Mouse (Mus musculus): ENCODE data around the gene Fdxr. TPM values are rescaled to one million over a fixed set of nuclear protein-coding genes. Genes with fewer than 3 reads are reported as not detected.

Gene Fdxr
- 8.5 and 10.7 TPM in 2 replicates for polyA plus RNA-seq (2021; fragmentation: Nextera tagmentation)
- long read RNA-seq, experiment 1, transcript Fdxr-201 (12 exons, 1,948 nt), result major isoform, 11 of 22 reads
- long read RNA-seq, experiment 1, partial matches to known transcripts, result 1 of 22 reads
- long read RNA-seq, experiment 1, other reads (novel, unspliced or antisense), result 10 of 22 reads
- long read RNA-seq, experiment 2, transcript Fdxr-201 (12 exons, 1,948 nt), result major isoform, 32 of 60 reads
- long read RNA-seq, experiment 2, partial matches to known transcripts, result 2 of 60 reads
- long read RNA-seq, experiment 2, other reads (novel, unspliced or antisense), result 26 of 60 reads

DNA sequence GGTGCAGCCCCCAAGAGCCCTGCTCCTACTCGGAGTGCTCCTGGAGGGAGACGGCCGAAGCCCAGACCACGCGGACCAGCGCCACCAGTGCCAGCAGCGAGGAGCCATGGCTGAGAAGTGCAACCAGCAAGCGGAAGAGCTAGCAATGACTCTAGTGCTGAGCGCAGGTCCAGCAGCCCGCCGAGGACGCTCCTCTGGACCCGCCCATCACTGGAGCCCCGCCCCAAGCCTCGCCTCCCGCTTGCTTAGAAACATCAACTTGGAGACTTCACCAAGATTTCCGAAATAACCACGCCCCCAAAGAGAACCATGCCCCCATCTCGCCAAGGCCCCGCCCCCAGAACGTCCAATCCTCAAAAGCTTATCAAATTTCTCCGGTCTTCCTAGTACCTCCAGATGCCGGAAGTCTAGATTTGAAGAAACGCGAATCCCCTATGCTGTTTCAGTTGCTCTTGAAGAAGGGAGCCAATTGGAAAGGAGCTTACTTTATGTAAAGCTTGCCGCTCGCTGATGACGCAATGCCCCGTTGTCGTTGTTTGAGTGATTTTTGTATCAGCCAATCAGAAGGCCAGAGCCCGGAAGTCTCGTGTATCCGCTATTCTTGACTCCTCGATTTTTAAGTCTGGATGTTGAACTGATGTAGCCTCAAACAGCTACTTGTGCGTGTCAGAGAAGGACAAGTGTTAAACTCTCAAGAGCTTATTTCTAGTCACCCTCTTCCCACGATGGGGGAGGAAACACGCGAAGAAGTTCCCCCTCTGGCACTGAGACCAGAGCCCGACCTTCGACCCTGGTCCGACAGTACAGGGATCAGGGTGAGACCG lies at the start of gene Fdxr:
Fdxr (minus strand) TSS at position 271 of the 824 bp plus-strand sequence.

DNA sequence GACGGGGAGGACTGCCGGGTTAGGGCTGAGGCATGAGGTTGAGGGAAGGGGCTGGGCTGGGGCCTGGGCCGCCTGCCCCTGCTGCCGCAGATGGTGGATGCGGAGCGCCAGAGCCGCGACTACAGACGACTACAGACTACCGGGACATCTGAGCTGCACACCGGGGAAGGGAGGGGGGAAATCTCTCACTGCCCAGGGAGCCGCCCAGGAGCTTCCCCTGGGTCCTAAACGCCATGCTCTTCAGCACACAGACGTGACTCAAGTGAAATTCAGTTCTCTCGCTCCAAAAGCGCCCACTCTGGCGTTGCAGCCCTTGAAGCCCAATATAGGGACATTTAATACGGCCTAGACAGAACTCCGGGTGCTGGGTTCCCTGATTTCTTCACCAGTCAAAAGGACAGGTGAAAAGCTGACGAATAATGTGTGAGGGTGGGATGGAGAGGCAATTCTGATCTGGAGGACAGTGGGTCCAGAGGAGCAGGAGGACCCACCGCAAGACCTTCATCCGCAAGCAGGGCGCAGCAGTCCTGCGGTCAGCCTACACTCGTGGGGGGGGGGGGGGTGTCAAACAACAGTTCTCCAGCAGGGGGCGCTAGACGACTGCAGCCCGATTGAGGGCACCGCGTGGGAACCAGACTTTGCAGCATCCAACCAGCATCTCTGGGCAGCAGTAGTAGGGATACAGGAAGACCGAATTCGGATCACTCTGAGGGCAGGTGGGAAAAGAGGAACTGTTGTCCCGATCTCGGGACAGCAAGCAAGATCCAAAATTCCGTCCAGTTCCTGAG lies 45.2 kb upstream of the Fdxr start, which contains the start of gene Ush1g:
Ush1g (minus strand) TSS at position 136 of the 788 bp plus-strand sequence.

DNA sequence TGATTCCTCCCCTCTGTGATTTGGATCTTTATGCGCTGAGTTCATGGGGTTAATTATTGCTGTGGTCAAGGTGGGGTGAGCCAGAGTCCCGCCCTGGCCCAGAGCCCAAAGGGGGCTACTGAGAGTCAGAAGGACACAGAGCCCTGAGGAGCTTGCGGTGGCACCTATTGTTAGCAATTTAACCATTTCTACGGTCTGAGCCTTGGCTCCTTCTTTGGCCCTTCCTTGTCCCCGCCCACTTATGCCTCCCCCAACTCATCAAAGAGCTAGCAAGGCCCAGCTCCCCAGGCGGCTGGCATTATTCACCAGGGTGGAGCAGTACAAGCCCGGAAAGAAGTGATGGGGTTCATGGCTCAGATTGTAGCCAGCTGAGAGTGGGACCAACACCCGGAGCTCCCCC lies 30.0 kb upstream of the Fdxr start, which contains the start of gene Otop2:
Otop2 (plus strand) TSS at position 301 of the 400 bp plus-strand sequence.

DNA sequence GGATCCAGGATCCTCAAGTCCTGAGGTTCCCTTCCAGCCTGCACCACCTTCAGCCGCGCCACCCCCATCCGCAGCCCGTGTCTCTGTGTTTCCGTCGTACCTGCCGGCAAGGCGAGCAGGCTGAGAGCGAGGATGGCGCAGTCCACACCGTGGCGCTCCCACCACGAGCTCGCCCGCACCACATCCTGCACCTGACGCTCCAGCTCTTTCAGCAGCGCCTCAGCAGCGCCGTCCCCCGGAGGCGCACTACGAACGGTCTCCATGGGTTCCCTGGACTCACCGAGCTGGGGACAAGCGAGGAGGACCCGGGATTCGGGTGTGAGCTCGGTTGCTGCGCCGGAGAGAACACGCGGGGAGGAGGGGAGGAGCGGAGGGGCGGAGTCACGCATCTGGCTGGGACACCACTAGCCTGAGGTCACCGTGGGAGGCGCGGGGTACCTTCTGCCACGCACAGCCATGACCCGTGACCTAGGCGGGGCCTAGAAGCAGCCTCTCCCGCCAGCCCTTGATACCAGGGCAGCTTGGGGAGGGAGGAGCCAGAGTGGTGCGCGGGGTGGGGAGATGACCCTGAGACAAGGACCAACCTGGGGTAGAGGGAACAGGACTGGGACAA lies 20.5 kb upstream of the Fdxr start, which contains the start of gene Fads6:
Fads6 (minus strand) TSS at position 450 of the 613 bp plus-strand sequence.

DNA sequence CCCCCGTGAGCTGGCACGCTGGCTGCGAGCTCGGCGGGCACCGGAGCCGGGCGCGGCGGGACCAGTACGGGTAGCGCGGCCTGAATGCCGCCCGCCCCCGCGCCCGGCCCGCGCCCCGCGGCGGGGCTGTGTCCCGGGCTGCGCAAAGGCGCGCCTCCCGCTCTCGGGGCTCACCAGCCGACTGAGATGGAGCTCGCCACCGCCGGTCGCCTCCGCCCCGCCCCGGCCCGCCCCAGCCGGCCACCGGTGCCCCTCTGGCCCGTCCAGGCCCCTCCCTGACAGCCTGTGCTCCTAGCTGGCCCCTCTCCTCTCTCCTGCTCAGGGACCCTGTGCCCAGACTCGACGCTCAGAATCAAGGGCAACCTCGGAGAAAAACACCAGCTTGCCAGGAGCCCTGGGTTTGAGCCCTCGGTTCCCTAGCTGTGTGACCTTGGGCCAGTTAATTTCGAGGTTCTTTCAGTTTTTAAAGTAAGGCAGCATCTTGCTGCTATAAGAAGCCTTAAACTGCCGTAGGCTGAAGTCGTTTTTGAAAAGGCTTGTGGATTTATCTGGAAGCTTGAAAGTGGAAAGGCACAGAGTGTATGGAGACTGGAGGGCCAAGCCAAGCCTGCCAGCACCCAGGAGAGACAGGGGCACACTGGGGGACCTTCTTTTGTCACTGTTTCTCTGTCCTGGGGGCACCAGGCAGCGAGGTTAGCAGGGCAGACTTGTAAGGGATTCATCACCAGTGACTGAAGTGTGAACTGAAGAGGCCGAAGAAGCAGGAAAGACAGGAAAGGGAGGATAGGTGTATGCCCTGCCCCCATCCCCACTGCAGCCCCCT lies 9.6 kb downstream of the Fdxr start, which contains the start of gene Grin2c:
Grin2c (minus strand) TSS at position 183 of the 823 bp plus-strand sequence.

Small RNA genes lying within 50 kb of the gene (microRNA-seq; reads per million reads assigned to microRNA genes)
- gene Gm25837, result not detected

Other genes with a start within 250 kb of the Fdxr start
- gene Cd300ld5, start 239.3 kb downstream of the Fdxr start, polyA plus RNA-seq (2021; fragmentation: Nextera tagmentation), result 0.44 and 0.52 TPM in 2 replicates
- gene Cd300ld3, start 228.6 kb downstream of the Fdxr start, polyA plus RNA-seq (2021; fragmentation: Nextera tagmentation), result 0.87 and 1.1 TPM in 2 replicates
- 0.06 TPM in 1 of 2 replicates, not detected in the other for gene Cd300e, start 214.9 kb downstream of the Fdxr start, polyA plus RNA-seq (2021; fragmentation: Nextera tagmentation)
- 1.3 and 1.6 TPM in 2 replicates for gene Rab37, start 185.6 kb downstream of the Fdxr start, polyA plus RNA-seq (2021; fragmentation: Nextera tagmentation)
- 0.11 TPM in 1 of 2 replicates, not detected in the other for gene Cd300lf, start 143.1 kb downstream of the Fdxr start, polyA plus RNA-seq (2021; fragmentation: Nextera tagmentation)
- gene Slc9a3r1, start 113.7 kb downstream of the Fdxr start, polyA plus RNA-seq (2021; fragmentation: Nextera tagmentation), result 23.9 and 27.7 TPM in 2 replicates
- gene Tmem104, start 89.6 kb downstream of the Fdxr start, polyA plus RNA-seq (2021; fragmentation: Nextera tagmentation), result 23.0 and 28.3 TPM in 2 replicates
- 40.7 and 42.7 TPM in 2 replicates for gene Nat9, start 89.2 kb downstream of the Fdxr start, polyA plus RNA-seq (2021; fragmentation: Nextera tagmentation)
- 3.3 and 5.2 TPM in 2 replicates for gene Grin2c, start 9.8 kb downstream of the Fdxr start, polyA plus RNA-seq (2021; fragmentation: Nextera tagmentation)
- 1.7 and 1.9 TPM in 2 replicates for gene Fads6, start 20.6 kb upstream of the Fdxr start, polyA plus RNA-seq (2021; fragmentation: Nextera tagmentation)
- 0.29 and 0.97 TPM in 2 replicates for gene Otop2, start 30.1 kb upstream of the Fdxr start, polyA plus RNA-seq (2021; fragmentation: Nextera tagmentation)
- gene Ush1g, start 45.0 kb upstream of the Fdxr start, polyA plus RNA-seq (2021; fragmentation: Nextera tagmentation), result 0.41 and 0.46 TPM in 2 replicates
- 0.08 and 0.11 TPM in 2 replicates for gene Otop3, start 57.7 kb upstream of the Fdxr start, polyA plus RNA-seq (2021; fragmentation: Nextera tagmentation)
- 61.2 and 65.4 TPM in 2 replicates for gene Hid1, start 90.7 kb upstream of the Fdxr start, polyA plus RNA-seq (2021; fragmentation: Nextera tagmentation)
- 5.2 and 6.9 TPM in 2 replicates for gene Cdr2l, start 104.9 kb upstream of the Fdxr start, polyA plus RNA-seq (2021; fragmentation: Nextera tagmentation)
- 225 and 242 TPM in 2 replicates for gene Mrpl58, start 126.7 kb upstream of the Fdxr start, polyA plus RNA-seq (2021; fragmentation: Nextera tagmentation)
- gene Atp5h, start 142.9 kb upstream of the Fdxr start, polyA plus RNA-seq (2021; fragmentation: Nextera tagmentation), result 1,701 and 1,807 TPM in 2 replicates
- 8.3 and 8.7 TPM in 2 replicates for gene Kctd2, start 143.1 kb upstream of the Fdxr start, polyA plus RNA-seq (2021; fragmentation: Nextera tagmentation)
- gene Trim80, start 163.5 kb upstream of the Fdxr start, polyA plus RNA-seq (2021; fragmentation: Nextera tagmentation), result not detected in 2 replicates
- gene Slc16a5, start 185.4 kb upstream of the Fdxr start, polyA plus RNA-seq (2021; fragmentation: Nextera tagmentation), result 0.09 and 0.11 TPM in 2 replicates
- gene Armc7, start 198.6 kb upstream of the Fdxr start, polyA plus RNA-seq (2021; fragmentation: Nextera tagmentation), result 8.2 and 8.9 TPM in 2 replicates
- 133 and 141 TPM in 2 replicates for gene Nt5c, start 214.8 kb upstream of the Fdxr start, polyA plus RNA-seq (2021; fragmentation: Nextera tagmentation)
- 276 and 280 TPM in 2 replicates for gene Jpt1, start 237.3 kb upstream of the Fdxr start, polyA plus RNA-seq (2021; fragmentation: Nextera tagmentation)